Mouse (Mus musculus): Measurements from ENCODE around the gene Ano1.

DNA sequence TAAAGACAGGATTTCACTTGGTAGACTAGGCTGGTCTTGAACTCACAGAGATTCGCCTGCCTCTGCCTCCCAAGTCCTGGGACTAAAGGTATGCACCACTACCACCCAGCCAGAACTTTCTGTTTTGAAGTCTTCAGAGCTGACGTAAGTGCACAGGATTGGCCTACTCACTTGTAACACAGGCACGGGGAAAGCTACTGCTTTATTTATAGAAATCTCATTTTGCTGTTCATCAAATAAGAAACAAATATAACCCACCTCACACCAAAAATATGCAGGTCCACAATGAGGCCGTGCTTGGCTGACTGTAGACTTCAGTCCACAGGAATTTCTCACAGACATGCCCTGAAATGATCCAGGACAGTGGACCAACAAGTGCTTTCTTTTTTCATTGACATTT is 31.8 kb downstream of the Ano1 start:
- TF ChIP-seq CTCF (IDR thresholded peaks at IDR 0.05; ENCODE audit: borderline replicate concordance, extremely low read depth, insufficient read depth, insufficient read length) (no peak), POLR2A (IDR thresholded peaks at IDR 0.05; ENCODE audit: borderline replicate concordance, extremely low read depth, insufficient read depth, insufficient read length, poor library complexity, severe bottlenecking) (no peak)
